Mouse (Mus musculus) ES-E14 (cell line): ENCODE data around the gene Foxn3. TPM values are rescaled to one million over a fixed set of nuclear protein-coding genes. Genes with fewer than 3 reads are reported as not detected.

Experiments
- DNase-seq: peaks from one replicate; pipeline ENCODE4 v3.0.0-alpha.2; 2013; ENCODE audit warnings: low read depth, low spot score
- H3K27ac ChIP-seq: 2 replicates; pipeline ENCODE4 v1.5.1; 2012; ENCODE audit warnings: low read depth, mild to moderate bottlenecking, low read length, moderate library complexity, mixed read lengths; ENCODE audit not compliant: poor library complexity, insufficient read depth, severe bottlenecking
- H3K36me3 ChIP-seq: 2 replicates; pipeline ENCODE4 v1.6.1; 2012; ENCODE audit warnings: mild to moderate bottlenecking, low read length, moderate library complexity, mixed read lengths; ENCODE audit not compliant: control insufficient read depth, poor library complexity, insufficient read depth, severe bottlenecking
- H3K4me1 ChIP-seq, 2 experiments: fragments of 150-350 bp in 1 of 2; sonication (generic) in 1 of 2; 2 replicates each; pipeline ENCODE4 v1.6.1; 2012; ENCODE audit warnings: low read length in 2 of 2, mild to moderate bottlenecking in 1 of 2, mixed read lengths in 1 of 2; ENCODE audit not compliant: control insufficient read depth in 2 of 2, insufficient read depth in 2 of 2, poor library complexity in 1 of 2
- H3K4me3 ChIP-seq, 2 experiments: fragments of 150-350 bp in 1 of 2; sonication (generic) in 1 of 2; 2 replicates each; pipeline ENCODE4 v1.5.1; 2012; ENCODE audit warnings: low read length in 2 of 2, low read depth in 1 of 2, mild to moderate bottlenecking in 1 of 2, mixed read lengths in 1 of 2; ENCODE audit not compliant: insufficient read depth in 1 of 2, poor library complexity in 1 of 2, severe bottlenecking in 1 of 2
- H3K9ac ChIP-seq: 2 replicates; pipeline ENCODE4 v1.6.1; 2012; ENCODE audit warnings: low read depth, mild to moderate bottlenecking, low read length, mixed read lengths; ENCODE audit not compliant: poor library complexity, insufficient read depth, severe bottlenecking
- H3K9me3 ChIP-seq: fragments of 150-350 bp; sonication (generic); 2 replicates; pipeline ENCODE4 v1.6.1; 2012; ENCODE audit warnings: low read depth, mild to moderate bottlenecking, low read length; ENCODE audit not compliant: control insufficient read depth, insufficient read depth
- CHD2 ChIP-seq: IDR thresholded peaks from 2 replicates; pipeline ENCODE4 v1.6.1; 2014; ENCODE audit warnings: mild to moderate bottlenecking, low read depth, low read length, inconsistent platforms
- HCFC1 ChIP-seq: IDR thresholded peaks from 2 replicates; pipeline ENCODE4 v1.6.1; 2012; ENCODE audit warnings: low read length, inconsistent platforms, borderline replicate concordance; ENCODE audit not compliant: insufficient read depth
- MAFK ChIP-seq: IDR thresholded peaks from 2 replicates; pipeline ENCODE4 v1.6.1; 2014; ENCODE audit warnings: mild to moderate bottlenecking, low read depth, low read length, inconsistent platforms; ENCODE audit not compliant: insufficient read depth
- ZC3H11A ChIP-seq: IDR thresholded peaks from 2 replicates; pipeline ENCODE4 v1.6.1; 2012; ENCODE audit warnings: low read depth, mild to moderate bottlenecking, inconsistent platforms, low read length, borderline replicate concordance
- ZNF384 ChIP-seq: IDR thresholded peaks from 2 replicates; pipeline ENCODE4 v1.6.1; 2012; ENCODE audit warnings: low read depth, low read length, inconsistent platforms
- in situ Hi-C, 2 experiments: fragments of 600-800 bp; cut with MboI; formaldehyde crosslinking; loops; one replicate each; pipeline ENCODE4 v1.15.1; 2025; ENCODE audit warnings: low sequenced_read_pairs in 2 of 2, inconsistent platforms in 1 of 2; ENCODE audit not compliant: unreplicated experiment in 2 of 2
- total RNA-seq: library from RNA; depleted of rRNA; stranded (reverse); fragments of 300-350 nt; gene quantifications from 2 replicates; pipeline ENCODE4 v1.2.3, GENCODE M21; 2012

The Foxn3 gene
- total RNA-seq, 1 experiment, result 34.6 TPM

GRCm38 (mm10) chr12:99394676-99395075 lies 168.7 kb downstream of the Foxn3 start:
- no peaks in the 10 kb centered on the region; the same call in 1 of the 2 replicates for H3K36me3 ChIP-seq
- no peak overlapping the region for H3K9ac ChIP-seq
- peaks cover 6 to 26% of the 10 kb centered on the region in 2 experiments for H3K4me1 ChIP-seq
- DNase-seq, result no peak
- no peaks in the 10 kb centered on the region for H3K9me3 ChIP-seq
- no peak overlapping the region for H3K4me3 ChIP-seq
- TF ChIP-seq ZC3H11A, result no peak
- TF ChIP-seq ZNF384, result no peak
- TF ChIP-seq HCFC1, result no peak
- TF ChIP-seq MAFK, result no peak
- TF ChIP-seq CHD2, result no peak
- H3K27ac ChIP-seq, result peak overlapping the region; percentile 18; the same call in 1 of the 2 replicates
- in situ Hi-C loops, result no loop called here

- H3K4me1 ChIP-seq, result peaks cover 4 to 23% of the 10 kb centered on the region in 2 experiments; a peak in 3 of 4 replicates
- H3K4me3 ChIP-seq, result peak overlapping the region; percentile 94 to 98
- in situ Hi-C loops, result no loop called here
- H3K9me3 ChIP-seq, result no peaks in the 10 kb centered on the region
- no peak overlapping the region for H3K27ac ChIP-seq
- H3K9ac ChIP-seq, result peak overlapping the region; percentile 94; the same call in 1 of the 2 replicates
- no peak for DNase-seq
- TF ChIP-seq HCFC1 (no peak), ZNF384 (peak; percentile 58)
- no peaks in the 10 kb centered on the region; the same call in 1 of the 2 replicates for H3K36me3 ChIP-seq
Observed at GRCm38 (mm10) chr12:99393867-99394630, 169.3 kb downstream of the Foxn3 start.

GRCm38 (mm10) chr12:99392944-99393866 lies 170.2 kb downstream of the Foxn3 start:
- Histone ChIP-seq H3K4me3 (peak overlapping the region; percentile 94 to 98), H3K27ac (peak overlapping the region; percentile 64), H3K4me1 (peaks cover 4 to 26% of the 10 kb centered on the region in 2 experiments; a peak in 3 of 4 replicates), H3K9ac (peak overlapping the region; percentile 94), H3K36me3 (peaks cover 5% of the 10 kb centered on the region; the same call in 1 of the 2 replicates), H3K9me3 (no peaks in the 10 kb centered on the region)
- in situ Hi-C loops, result no loop called here
- peak; percentile 57; the same call in 1 of the 2 replicates for TF ChIP-seq HCFC1
- TF ChIP-seq CHD2, result no peak
- TF ChIP-seq ZNF384, result peak; percentile 34
- DNase-seq, result peak; percentile 70

- peak overlapping the region; percentile 94 for H3K9ac ChIP-seq
- H3K4me1 ChIP-seq, result peaks cover 4 to 25% of the 10 kb centered on the region in 2 experiments; a peak in 3 of 4 replicates
- H3K4me3 ChIP-seq, result peak overlapping the region; percentile 94 to 98
- H3K9me3 ChIP-seq, result no peaks in the 10 kb centered on the region
- H3K27ac ChIP-seq, result peak overlapping the region; percentile 64
- in situ Hi-C loops, result no loop called here
- TF ChIP-seq CHD2, result peak; percentile 71; the same call in 1 of the 2 replicates
- no peak for TF ChIP-seq ZC3H11A
- TF ChIP-seq HCFC1, result no peak
- TF ChIP-seq MAFK, result no peak
- peak; percentile 98 for DNase-seq
- H3K36me3 ChIP-seq, result peaks cover 8% of the 10 kb centered on the region; the same call in 1 of the 2 replicates
Observed at GRCm38 (mm10) chr12:99391942-99392880, 171.2 kb downstream of the Foxn3 start.
